Mouse (Mus musculus) intestine, embryonic 16.5 days (tissue): Measurements from ENCODE around the gene Usp17la. TPM values are rescaled to one million over a fixed set of nuclear protein-coding genes. Genes with fewer than 3 reads are reported as not detected.

Source experiments
- polyA plus RNA-seq: library from polyadenylated mRNA; unstranded; fragments of >200 nt; fragmentation: Nextera tagmentation; extraction: Ambion mirVana; gene quantifications from 2 replicates; pipeline ENCODE4 v1.2.1, GENCODE M21; 2015

Usp17la gene
- polyA plus RNA-seq, 1 experiment from 2014 or later: not detected

Other genes with a start within 250 kb of the Usp17la start
- not detected in 2 replicates for gene Olfr656, start 243.1 kb upstream of the Usp17la start, polyA plus RNA-seq
- gene Olfr657, start 232.2 kb upstream of the Usp17la start, polyA plus RNA-seq: not detected in 2 replicates
- gene Olfr658, start 209.7 kb upstream of the Usp17la start, polyA plus RNA-seq: not detected in 2 replicates
- gene Olfr659, start 190.3 kb upstream of the Usp17la start, polyA plus RNA-seq: not detected in 2 replicates
- gene Olfr661, start 170.5 kb upstream of the Usp17la start, polyA plus RNA-seq: not detected in 2 replicates
- not detected in 2 replicates for gene Usp17le, start 79.5 kb upstream of the Usp17la start, polyA plus RNA-seq
- not detected in 2 replicates for gene Usp17lb, start 14.4 kb upstream of the Usp17la start, polyA plus RNA-seq
- not detected in 2 replicates for gene Olfr665, start 21.0 kb downstream of the Usp17la start, polyA plus RNA-seq
- not detected in 2 replicates for gene Olfr666, start 38.9 kb downstream of the Usp17la start, polyA plus RNA-seq
- gene Olfr667, start 64.5 kb downstream of the Usp17la start, polyA plus RNA-seq: not detected in 2 replicates
- gene Olfr668, start 71.0 kb downstream of the Usp17la start, polyA plus RNA-seq: not detected in 2 replicates
- not detected in 2 replicates for gene Olfr669, start 77.2 kb downstream of the Usp17la start, polyA plus RNA-seq
- not detected in 2 replicates for gene Olfr670, start 105.6 kb downstream of the Usp17la start, polyA plus RNA-seq
- gene Olfr671, start 122.1 kb downstream of the Usp17la start, polyA plus RNA-seq: not detected in 2 replicates
- gene Olfr672, start 145.0 kb downstream of the Usp17la start, polyA plus RNA-seq: not detected in 2 replicates
- gene Olfr675, start 171.5 kb downstream of the Usp17la start, polyA plus RNA-seq: not detected in 2 replicates
- not detected in 2 replicates for gene Olfr676, start 175.7 kb downstream of the Usp17la start, polyA plus RNA-seq
- not detected in 2 replicates for gene Olfr677, start 194.4 kb downstream of the Usp17la start, polyA plus RNA-seq
- not detected in 2 replicates for gene Olfr678, start 207.5 kb downstream of the Usp17la start, polyA plus RNA-seq
- gene Olfr679, start 224.2 kb downstream of the Usp17la start, polyA plus RNA-seq: not detected in 2 replicates
- not detected in 2 replicates for gene Olfr680-ps1, start 235.8 kb downstream of the Usp17la start, polyA plus RNA-seq